Mouse (Mus musculus): ENCODE measurements around the gene Gins2. TPM values are rescaled to one million over a fixed set of nuclear protein-coding genes. Genes with fewer than 3 reads are reported as not detected.

Gins2 gene
- total RNA-seq, 1 experiment from 2014 or later = 0.70 TPM

GRCm38 (mm10) chr8:120610824-120611223, 21.7 kb upstream of the Gins2 start:
- no peak for ATAC-seq (ENCODE audit: extremely low read depth, insufficient number of reproducible peaks, low FRiP score, poor library complexity, severe bottlenecking)

- peak; percentile 67 for ATAC-seq (ENCODE audit: extremely low read depth, insufficient number of reproducible peaks, low FRiP score, poor library complexity, severe bottlenecking)
Observed at GRCm38 (mm10) chr8:120607885-120608284, 18.8 kb upstream of the Gins2 start.

GRCm38 (mm10) chr8:120607460-120607859, 18.4 kb upstream of the Gins2 start:
- ATAC-seq (ENCODE audit: extremely low read depth, insufficient number of reproducible peaks, low FRiP score, poor library complexity, severe bottlenecking) = no peak

- no peak for ATAC-seq (ENCODE audit: extremely low read depth, insufficient number of reproducible peaks, low FRiP score, poor library complexity, severe bottlenecking)
Observed at GRCm38 (mm10) chr8:120602672-120603071, 13.6 kb upstream of the Gins2 start.

- peak; percentile 73 for ATAC-seq (ENCODE audit: extremely low read depth, insufficient number of reproducible peaks, low FRiP score, poor library complexity, severe bottlenecking)
Observed at GRCm38 (mm10) chr8:120599504-120599903, 10.4 kb upstream of the Gins2 start.

- no peak for ATAC-seq (ENCODE audit: extremely low read depth, insufficient number of reproducible peaks, low FRiP score, poor library complexity, severe bottlenecking)
Observed at GRCm38 (mm10) chr8:120598579-120598978, 9.5 kb upstream of the Gins2 start.

- peak; percentile 49 for ATAC-seq (ENCODE audit: extremely low read depth, insufficient number of reproducible peaks, low FRiP score, poor library complexity, severe bottlenecking)
Observed at GRCm38 (mm10) chr8:120595963-120596362, 6.9 kb upstream of the Gins2 start.

GRCm38 (mm10) chr8:120594571-120594970, 5.5 kb upstream of the Gins2 start:
- no peak; the same call in 1 of the 2 replicates for ATAC-seq (ENCODE audit: extremely low read depth, insufficient number of reproducible peaks, low FRiP score, poor library complexity, severe bottlenecking)

- no peak for ATAC-seq (ENCODE audit: extremely low read depth, insufficient number of reproducible peaks, low FRiP score, poor library complexity, severe bottlenecking)
Observed at GRCm38 (mm10) chr8:120591587-120592292, 2.6 kb upstream of the Gins2 start.

- ATAC-seq (ENCODE audit: extremely low read depth, insufficient number of reproducible peaks, low FRiP score, poor library complexity, severe bottlenecking) = no peak
Observed at GRCm38 (mm10) chr8:120589921-120590320, 817 bp upstream of the Gins2 start.

- ATAC-seq (ENCODE audit: extremely low read depth, insufficient number of reproducible peaks, low FRiP score, poor library complexity, severe bottlenecking) = no peak
Observed at GRCm38 (mm10) chr8:120585521-120585920, 3.6 kb downstream of the Gins2 start.

GRCm38 (mm10) chr8:120581811-120582210, 7.3 kb downstream of the Gins2 start:
- no peak for ATAC-seq (ENCODE audit: extremely low read depth, insufficient number of reproducible peaks, low FRiP score, poor library complexity, severe bottlenecking)

GRCm38 (mm10) chr8:120581329-120581728, 7.8 kb downstream of the Gins2 start:
- ATAC-seq (ENCODE audit: extremely low read depth, insufficient number of reproducible peaks, low FRiP score, poor library complexity, severe bottlenecking) = no peak

GRCm38 (mm10) chr8:120580336-120581000, 8.6 kb downstream of the Gins2 start:
- no peak for ATAC-seq (ENCODE audit: extremely low read depth, insufficient number of reproducible peaks, low FRiP score, poor library complexity, severe bottlenecking)

- no peak for ATAC-seq (ENCODE audit: extremely low read depth, insufficient number of reproducible peaks, low FRiP score, poor library complexity, severe bottlenecking)
Observed at GRCm38 (mm10) chr8:120577821-120578220, 11.3 kb downstream of the Gins2 start.

GRCm38 (mm10) chr8:120575801-120576200, 13.3 kb downstream of the Gins2 start:
- no peak for ATAC-seq (ENCODE audit: extremely low read depth, insufficient number of reproducible peaks, low FRiP score, poor library complexity, severe bottlenecking)

- no peak for ATAC-seq (ENCODE audit: extremely low read depth, insufficient number of reproducible peaks, low FRiP score, poor library complexity, severe bottlenecking)
Observed at GRCm38 (mm10) chr8:120574941-120575340, 14.2 kb downstream of the Gins2 start.

- no peak for ATAC-seq (ENCODE audit: extremely low read depth, insufficient number of reproducible peaks, low FRiP score, poor library complexity, severe bottlenecking)
Observed at GRCm38 (mm10) chr8:120573866-120574265, 15.2 kb downstream of the Gins2 start.

- peak; percentile 53 for ATAC-seq (ENCODE audit: extremely low read depth, insufficient number of reproducible peaks, low FRiP score, poor library complexity, severe bottlenecking)
Observed at GRCm38 (mm10) chr8:120572534-120572933, 16.6 kb downstream of the Gins2 start.

- no peak for ATAC-seq (ENCODE audit: extremely low read depth, insufficient number of reproducible peaks, low FRiP score, poor library complexity, severe bottlenecking)
Observed at GRCm38 (mm10) chr8:120571561-120571960, 17.5 kb downstream of the Gins2 start.
